Mouse (Mus musculus) lung, adult 2 months (tissue): ENCODE measurements around the gene Ksr2.

Experiments used
- CTCF ChIP-seq: fragments of 200-500 bp; IDR thresholded peaks from 2 replicates; pipeline ENCODE4 v1.5.1; 2011; ENCODE audit warnings: mild to moderate bottlenecking, low read length, control low read depth; ENCODE audit not compliant: insufficient read depth
- POLR2A ChIP-seq: fragments of 200-500 bp; IDR thresholded peaks from 2 replicates; pipeline ENCODE4 v1.6.1; 2011; ENCODE audit warnings: low read depth, mild to moderate bottlenecking, control low read depth, low read length, borderline replicate concordance; ENCODE audit errors: extremely low read depth

GRCm38 (mm10) chr5:117688738-117689137, 274.9 kb downstream of the Ksr2 start:
- no peak for TF ChIP-seq POLR2A
- TF ChIP-seq CTCF, result no peak
